Mouse (Mus musculus) gastrocnemius, adult 18-20 months (tissue): Measurements from ENCODE around the gene Rgs7. TPM values are rescaled to one million over a fixed set of nuclear protein-coding genes. Genes with fewer than 3 reads are reported as not detected.

Experiments
- DNase-seq: peaks from one replicate; pipeline ENCODE4 v3.0.0; 2021; ENCODE audit warnings: low spot score
- total RNA-seq, 2 experiments: library from RNA; stranded (reverse); gene quantifications; 2 replicates each; pipeline ENCODE4 v1.2.3; 2021

Rgs7 gene
- total RNA-seq, 2 experiments from 2014 or later = 0.19 to 0.27 TPM

GRCm38 (mm10) chr1:175178733-175179132, 313.6 kb downstream of the Rgs7 start:
- DNase-seq = no peak

DNA sequence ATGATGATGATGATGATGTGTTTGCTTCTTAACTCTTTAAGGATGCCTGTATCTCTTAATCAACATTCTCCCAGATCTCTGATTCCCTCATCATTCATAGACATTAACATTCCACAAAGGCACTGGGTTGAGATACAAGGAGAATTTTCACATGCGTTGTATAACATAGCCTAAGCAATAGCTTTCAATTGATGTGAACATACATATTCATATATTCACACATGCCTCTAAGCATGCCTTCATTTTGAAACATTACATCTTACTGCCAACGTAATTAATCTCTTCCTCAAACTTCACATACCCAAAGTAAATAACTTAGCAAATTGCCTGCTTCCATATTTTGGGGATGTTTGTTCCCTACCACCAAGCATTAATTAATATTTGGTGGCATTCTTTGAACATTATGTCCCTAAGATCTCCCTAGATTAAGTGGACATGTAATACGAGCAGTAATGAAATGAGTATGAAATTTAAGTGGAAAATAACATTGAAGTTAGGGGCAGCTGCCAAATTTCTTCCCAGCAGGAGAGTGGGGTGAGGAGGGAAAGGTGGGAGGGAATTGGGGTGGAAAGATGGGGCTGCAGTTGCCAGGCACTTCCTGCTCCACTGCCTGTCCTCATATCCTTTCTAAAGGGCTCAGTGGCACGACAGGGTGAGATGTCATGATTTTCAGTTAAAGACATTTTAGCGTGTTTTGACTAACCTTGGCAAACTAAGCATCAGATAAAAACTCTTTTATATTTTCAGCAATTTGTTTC, 317.2 kb downstream of the Rgs7 start:
- no peak for DNase-seq

GRCm38 (mm10) chr1:175155469-175155868, 336.8 kb downstream of the Rgs7 start:
- DNase-seq = no peak

- DNase-seq = no peak
Measured at GRCm38 (mm10) chr1:175143051-175143450, 349.2 kb downstream of the Rgs7 start.

DNA sequence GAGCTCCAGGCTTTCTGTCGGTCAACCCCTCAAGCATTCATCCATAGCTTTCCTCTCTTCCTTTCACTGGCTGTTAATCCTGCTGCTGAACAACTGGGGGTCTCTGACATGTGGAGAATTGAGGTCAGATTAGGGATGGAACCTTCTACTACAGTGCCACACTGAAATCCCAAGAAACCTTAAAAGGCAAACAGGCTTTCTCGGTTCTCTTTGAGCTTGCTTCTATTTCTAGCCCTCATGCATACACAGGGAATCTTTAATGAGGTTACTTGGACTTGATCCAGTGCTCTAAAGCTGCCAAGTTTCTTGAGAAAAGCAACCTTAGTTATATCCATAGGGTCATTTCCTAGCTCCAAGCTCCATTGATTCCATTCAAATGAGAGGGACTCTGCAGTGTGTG, 363.8 kb downstream of the Rgs7 start:
- no peak for DNase-seq

DNA sequence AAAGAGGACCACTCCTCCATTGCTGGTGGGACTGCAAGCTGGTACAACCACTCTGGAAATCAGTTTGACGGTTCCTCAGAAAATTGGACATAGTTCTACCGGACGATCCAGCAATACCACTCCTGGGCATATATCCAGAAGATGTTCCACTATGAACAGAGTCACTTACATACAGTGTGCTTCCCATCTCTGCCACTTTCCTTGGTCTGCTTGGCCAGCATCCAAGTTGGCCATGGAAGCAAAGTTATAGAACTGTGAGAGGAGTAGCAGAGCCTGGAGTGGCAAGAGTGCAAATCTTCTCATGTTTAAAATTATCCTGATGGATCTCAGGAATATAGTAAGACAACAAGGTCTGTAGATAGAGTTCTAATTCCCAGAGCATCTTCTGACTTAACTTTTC, 367.9 kb downstream of the Rgs7 start:
- DNase-seq = no peak

DNA sequence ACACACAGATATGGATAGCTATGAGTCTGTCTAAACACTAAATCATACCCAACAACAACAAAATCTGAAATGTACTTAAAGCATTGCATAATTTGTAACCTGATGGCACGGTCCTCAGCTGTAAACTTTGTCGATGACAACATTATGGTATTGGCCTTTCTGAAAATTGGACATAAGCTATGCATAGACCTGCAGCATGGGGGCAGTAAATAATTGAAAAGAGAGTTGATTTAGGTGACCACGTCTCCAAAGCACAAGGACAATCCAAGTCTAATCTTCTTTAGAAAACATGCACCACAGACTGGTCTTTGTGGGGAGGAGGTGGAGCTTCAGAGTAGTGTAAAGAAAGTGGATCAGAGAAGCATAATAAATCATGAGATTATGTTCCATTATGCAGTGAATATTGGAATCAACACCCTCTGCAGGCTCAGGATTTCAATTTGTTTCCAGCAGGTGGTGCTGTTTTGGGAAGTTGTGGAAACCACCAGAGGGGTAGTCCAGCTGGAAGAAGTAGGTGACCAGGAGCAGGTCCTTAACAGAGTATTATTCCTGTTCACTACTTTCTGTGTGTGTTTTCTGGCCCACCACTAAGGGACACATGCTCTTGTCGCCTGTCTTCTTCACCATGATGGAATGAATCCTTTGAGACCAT, 373.3 kb downstream of the Rgs7 start:
- DNase-seq = no peak

DNA sequence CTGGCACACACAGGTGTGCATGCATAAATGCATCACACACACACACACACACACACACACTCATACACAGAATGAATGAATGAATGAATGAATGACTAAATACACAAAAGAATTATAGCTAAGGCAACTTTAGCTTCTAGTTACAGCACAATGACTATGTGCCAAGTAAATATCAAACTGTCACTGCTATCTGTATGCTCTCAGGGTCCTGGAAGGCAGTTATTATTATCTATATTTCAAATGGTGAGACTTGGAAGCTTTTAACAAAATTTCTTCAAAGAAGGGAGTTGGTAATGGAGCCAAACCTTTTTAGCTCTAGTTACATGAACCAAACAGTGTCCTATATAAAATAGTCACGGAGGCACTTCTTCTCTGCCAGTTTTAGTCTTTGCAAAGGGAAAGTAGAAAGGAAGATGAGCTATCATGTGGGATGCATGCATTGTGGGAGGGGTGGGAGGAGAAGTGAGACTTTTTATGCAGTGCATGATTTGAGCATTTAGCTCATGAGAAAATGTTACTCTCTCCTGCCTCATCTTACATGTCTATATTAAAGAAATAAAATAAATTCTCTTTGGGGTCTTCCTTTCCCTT, 383.9 kb downstream of the Rgs7 start:
- no peak for DNase-seq

DNA sequence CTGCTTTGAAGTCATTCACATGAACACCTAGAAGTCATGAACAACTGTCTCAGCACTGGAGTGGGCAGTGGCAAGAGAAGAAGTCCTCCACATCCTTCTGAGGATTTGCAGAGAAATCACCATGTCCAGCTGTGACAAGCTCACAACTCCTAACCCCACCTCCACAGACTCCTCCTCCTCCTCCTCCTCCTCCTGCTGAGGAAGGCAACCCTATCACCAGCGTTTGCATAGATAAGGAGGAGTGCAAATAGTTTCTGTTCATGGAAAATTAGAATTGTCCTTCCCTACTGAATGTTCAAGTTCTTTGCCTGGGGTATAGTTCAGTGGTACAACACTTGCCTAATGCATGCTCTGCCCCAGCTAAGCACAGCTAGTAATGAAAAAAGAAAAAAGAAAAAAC, 386.0 kb downstream of the Rgs7 start:
- DNase-seq = no peak

DNA sequence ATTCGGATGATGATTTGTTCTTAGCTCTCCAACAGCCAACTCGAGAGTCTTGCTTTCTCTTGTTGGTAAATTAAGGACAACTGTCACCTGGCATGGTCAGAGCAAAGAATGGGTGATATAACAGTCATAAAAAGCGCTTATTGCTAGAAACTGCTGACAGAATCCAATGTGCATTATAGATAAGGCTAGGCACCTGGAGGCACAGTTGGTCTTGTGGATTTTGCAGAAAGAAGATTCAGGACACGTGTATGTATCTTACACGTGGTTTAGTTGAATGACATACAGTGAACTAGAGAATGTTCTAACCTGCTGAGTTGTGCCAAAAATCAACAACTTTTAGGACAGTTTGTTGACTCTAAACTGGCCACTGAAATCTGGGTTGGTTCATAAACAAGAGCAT, 386.9 kb downstream of the Rgs7 start:
- DNase-seq = no peak

GRCm38 (mm10) chr1:175097014-175097413, 395.3 kb downstream of the Rgs7 start:
- DNase-seq = no peak

- no peak for DNase-seq
Measured at GRCm38 (mm10) chr1:175082104-175082503, 410.2 kb downstream of the Rgs7 start.

DNA sequence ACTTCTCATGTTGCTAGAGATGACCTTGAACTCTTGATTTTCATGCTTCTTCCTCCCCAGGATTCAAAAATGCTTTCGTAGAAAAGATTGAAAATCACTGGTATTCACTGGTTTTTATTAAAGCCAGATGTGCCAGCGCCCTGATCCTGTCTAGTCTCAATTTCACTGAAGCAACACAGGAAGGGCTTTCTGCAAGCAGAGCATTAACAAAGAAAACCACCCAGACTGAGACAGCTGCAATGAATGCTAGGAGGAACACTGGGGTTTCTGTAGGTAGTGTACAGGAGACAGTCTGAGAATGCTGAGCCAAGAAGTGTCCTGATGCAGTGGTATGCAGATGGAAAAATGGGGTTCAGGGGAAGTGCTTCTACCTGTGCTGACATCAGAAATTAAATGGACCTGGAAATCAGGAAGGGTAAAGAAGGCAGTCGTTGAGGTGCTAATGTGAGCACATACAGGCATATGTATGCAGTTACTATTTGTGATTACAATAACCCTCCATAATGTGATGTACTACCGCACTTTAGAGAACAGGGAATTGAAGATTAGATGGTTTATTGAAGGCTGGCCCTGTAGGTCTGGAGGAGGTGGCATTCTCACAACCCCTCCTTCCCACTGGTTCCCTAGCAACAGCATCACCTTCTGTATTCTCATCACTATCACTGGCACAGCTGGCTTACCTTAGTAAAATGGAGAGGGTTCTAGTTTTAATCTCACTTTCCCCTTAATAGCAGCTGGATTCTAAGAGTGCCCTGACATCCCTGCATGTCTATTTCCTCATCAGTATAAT, 412.3 kb downstream of the Rgs7 start:
- DNase-seq = no peak

GRCm38 (mm10) chr1:175073500-175074232, 418.6 kb downstream of the Rgs7 start:
- DNase-seq = no peak

DNA sequence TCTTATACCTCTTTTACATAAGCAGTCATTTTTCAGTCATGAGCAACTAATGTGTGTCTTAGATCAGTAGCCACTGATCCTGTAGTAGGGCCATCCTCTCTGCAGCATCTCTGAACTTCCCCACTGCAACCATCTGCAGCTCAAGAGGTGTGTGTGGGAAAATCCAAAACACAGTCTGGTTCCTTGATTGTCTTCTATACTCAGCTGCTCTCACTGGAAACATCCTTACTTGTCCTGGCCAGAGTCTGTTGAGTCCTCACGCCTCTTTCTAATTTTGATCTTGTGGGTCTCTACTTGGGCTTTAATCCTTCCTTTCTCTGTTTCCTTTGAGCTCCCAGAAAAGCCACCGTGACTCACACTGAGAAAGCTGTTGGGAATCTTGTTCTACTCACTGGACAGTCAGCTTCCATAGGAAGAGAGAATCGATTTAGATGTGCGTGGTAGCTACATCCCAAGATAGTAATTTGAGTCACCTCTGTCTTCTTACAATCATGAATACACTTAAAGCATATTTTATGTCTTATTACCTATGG, 422.5 kb downstream of the Rgs7 start:
- no peak for DNase-seq

GRCm38 (mm10) chr1:175049121-175049520, 443.2 kb downstream of the Rgs7 start:
- DNase-seq = no peak

- DNase-seq = peak; percentile 16
Measured at GRCm38 (mm10) chr1:175041167-175041817, 451.0 kb downstream of the Rgs7 start.

DNA sequence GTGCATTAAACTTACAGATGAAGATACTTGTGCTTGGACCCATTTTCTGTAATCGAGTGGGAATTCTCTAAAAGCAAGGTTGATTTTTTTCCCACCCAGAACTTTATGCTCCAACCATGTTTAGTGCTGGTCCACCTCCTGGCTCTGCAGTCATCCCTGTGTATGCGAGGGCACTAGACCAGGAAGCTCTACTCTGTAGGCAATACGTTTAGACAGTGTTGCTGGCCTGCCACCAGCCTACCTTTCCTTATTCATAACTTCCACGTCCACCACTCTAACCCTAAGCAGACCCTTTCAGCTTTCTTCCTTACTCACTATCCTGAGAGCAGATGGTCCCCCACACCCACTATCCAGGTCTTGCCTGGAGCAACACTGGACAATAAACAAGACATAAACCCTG, 452.3 kb downstream of the Rgs7 start:
- DNase-seq = no peak

GRCm38 (mm10) chr1:175039567-175039966, 452.7 kb downstream of the Rgs7 start:
- DNase-seq = no peak

DNA sequence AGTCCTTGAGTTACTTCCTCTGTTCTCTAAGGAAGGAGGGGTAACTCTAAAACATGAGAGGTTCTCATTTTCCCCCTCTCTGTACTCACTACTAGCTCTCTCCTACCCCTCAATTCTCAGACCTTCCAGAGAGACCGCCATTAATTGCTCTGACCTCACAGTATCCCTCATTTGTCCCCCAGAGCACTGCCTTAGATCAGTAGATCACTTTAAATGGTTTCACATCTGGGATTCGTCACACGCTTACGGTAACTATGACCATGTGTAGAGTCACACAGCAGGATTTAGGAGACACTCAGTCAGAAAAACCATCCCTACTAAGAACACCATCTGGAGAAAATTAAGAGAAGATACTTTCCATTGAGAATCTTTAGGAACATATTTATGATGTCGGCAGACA, 456.8 kb downstream of the Rgs7 start:
- DNase-seq = no peak

DNA sequence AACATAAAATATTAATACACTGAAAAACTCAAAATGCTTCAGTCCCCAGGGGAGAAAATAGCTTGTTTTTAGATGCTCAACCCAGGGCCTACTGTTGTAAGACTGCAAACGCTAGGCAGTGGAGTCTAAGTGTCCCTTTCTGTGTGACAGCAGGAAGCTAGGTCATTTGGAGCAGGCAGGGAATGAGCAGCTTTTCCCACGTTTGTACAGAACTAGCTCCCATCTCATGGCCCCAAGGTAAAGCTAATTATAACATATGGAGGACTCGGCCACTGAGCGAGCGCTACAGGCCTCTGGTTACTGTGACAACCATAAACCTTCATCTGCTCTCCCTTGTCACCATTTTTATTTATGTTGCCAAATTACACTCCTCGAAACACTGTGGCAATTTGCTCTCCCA, 460.3 kb downstream of the Rgs7 start:
- DNase-seq = no peak
